Mouse (Mus musculus) embryonic facial prominence, embryonic 12.5 days (tissue): ENCODE results near the gene Itpr2. TPM values are rescaled to one million over a fixed set of nuclear protein-coding genes. Genes with fewer than 3 reads are reported as not detected.
A peak's percentile ranks its signal among the peaks of the same experiment; 100 is the strongest.

Experiments
- ATAC-seq: fragments of 200-750 bp; cut with Nextera tagmentation; 2 replicates; pipeline ENCODE4 v1.8.0; 2017; ENCODE audit not compliant: insufficient number of reproducible peaks, insufficient read depth, low FRiP score, low TSS enrichment
- H3K27ac ChIP-seq: fragments of 300-500 bp; sonication (generic); 2 replicates; pipeline ENCODE4 v1.5.1; 2016; ENCODE audit warnings: mild to moderate bottlenecking
- H3K27me3 ChIP-seq: fragments of 300-500 bp; sonication (generic); 2 replicates; pipeline ENCODE4 v1.6.1; 2016; ENCODE audit warnings: mild to moderate bottlenecking, moderate library complexity
- H3K36me3 ChIP-seq: fragments of 300-500 bp; sonication (generic); 2 replicates; pipeline ENCODE4 v1.6.1; 2016; ENCODE audit warnings: mild to moderate bottlenecking
- H3K4me1 ChIP-seq: fragments of 300-500 bp; sonication (generic); 2 replicates; pipeline ENCODE4 v1.6.1; 2016
- H3K4me2 ChIP-seq: fragments of 300-500 bp; sonication (generic); replicated peaks from 2 replicates; pipeline ENCODE4 v1.6.1; 2016; ENCODE audit warnings: mild to moderate bottlenecking, moderate library complexity
- H3K4me3 ChIP-seq: fragments of 300-500 bp; sonication (generic); 2 replicates; pipeline ENCODE4 v1.5.1; 2016; ENCODE audit warnings: mild to moderate bottlenecking
- H3K9ac ChIP-seq: fragments of 300-500 bp; sonication (generic); 2 replicates; pipeline ENCODE4 v1.6.1; 2016; ENCODE audit warnings: mild to moderate bottlenecking, moderate library complexity
- H3K9me3 ChIP-seq: fragments of 300-500 bp; sonication (generic); 2 replicates; pipeline ENCODE4 v1.6.1; 2016; ENCODE audit warnings: mild to moderate bottlenecking, moderate library complexity
- WGBS: fragments of 180-500 bp; shearing (Covaris S2); methylation state at CpG from one replicate; pipeline ENCODE4 v1.1.7; 2016; 5-methylcytosine and 5-hydroxymethylcytosine counted together
- polyA plus RNA-seq: library from polyadenylated mRNA; unstranded; fragments of >200 nt; fragmentation: Nextera tagmentation; extraction: Ambion mirVana; gene quantifications from 2 replicates; pipeline ENCODE4 v1.2.1, GENCODE M21; 2016

The Itpr2 gene
- polyA plus RNA-seq, 1 experiment from 2014 or later: 5.9 TPM

DNA sequence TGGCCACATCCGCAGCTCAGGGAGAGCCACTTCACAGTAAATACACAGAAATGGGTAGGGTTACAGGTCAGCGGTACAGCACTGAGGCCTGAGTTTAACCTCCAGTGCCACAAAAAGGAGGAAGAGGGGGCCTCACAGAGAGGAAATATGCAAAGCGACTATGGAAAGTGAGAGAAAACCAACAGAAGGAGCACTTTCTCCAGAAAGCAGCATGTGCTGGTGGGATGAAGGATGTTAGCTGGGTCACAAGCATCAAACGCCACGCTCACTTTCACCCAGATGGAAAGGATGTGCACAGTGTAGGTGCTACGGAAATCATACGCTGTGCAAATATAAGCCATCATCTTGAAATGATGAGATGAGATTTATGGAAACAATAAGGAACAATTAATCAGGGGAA lies 28.3 kb upstream of the Itpr2 start:
- no peaks in the 10 kb centered on the region for H3K27me3 ChIP-seq
- 52% methylated on average over 7 of the region's 7 CpGs for WGBS
- H3K4me2 ChIP-seq: no peak overlapping the region
- no peaks in the 10 kb centered on the region for H3K9me3 ChIP-seq
- no peak overlapping the region for H3K9ac ChIP-seq
- H3K4me3 ChIP-seq: no peak overlapping the region
- 0 out of 2 replicates have a peak overlapping the region, but pooled peaks have one; percentile 2 for H3K27ac ChIP-seq
- H3K4me1 ChIP-seq: no peaks in the 10 kb centered on the region
- ATAC-seq: no peak
- no peaks in the 10 kb centered on the region for H3K36me3 ChIP-seq

GRCm38 (mm10) chr6:146527537-146527936 lies 25.5 kb upstream of the Itpr2 start:
- Histone ChIP-seq H3K4me3 (no peak overlapping the region), H3K4me1 (no peaks in the 10 kb centered on the region), H3K36me3 (no peaks in the 10 kb centered on the region), H3K4me2 (no peak overlapping the region), H3K9ac (no peak overlapping the region), H3K9me3 (no peaks in the 10 kb centered on the region), H3K27me3 (no peaks in the 10 kb centered on the region), H3K27ac (no peak overlapping the region)
- WGBS: 93% methylated on average over 2 of the region's 2 CpGs
- ATAC-seq: no peak

GRCm38 (mm10) chr6:146525500-146525899 lies 23.5 kb upstream of the Itpr2 start:
- H3K9ac ChIP-seq: no peak overlapping the region
- H3K4me2 ChIP-seq: no peak overlapping the region
- no peak overlapping the region for H3K4me3 ChIP-seq
- no peaks in the 10 kb centered on the region for H3K27me3 ChIP-seq
- no peak for ATAC-seq
- 78% methylated on average over 2 of the region's 2 CpGs for WGBS
- H3K9me3 ChIP-seq: no peaks in the 10 kb centered on the region
- H3K27ac ChIP-seq: no peak overlapping the region
- no peaks in the 10 kb centered on the region for H3K4me1 ChIP-seq
- H3K36me3 ChIP-seq: no peaks in the 10 kb centered on the region

DNA sequence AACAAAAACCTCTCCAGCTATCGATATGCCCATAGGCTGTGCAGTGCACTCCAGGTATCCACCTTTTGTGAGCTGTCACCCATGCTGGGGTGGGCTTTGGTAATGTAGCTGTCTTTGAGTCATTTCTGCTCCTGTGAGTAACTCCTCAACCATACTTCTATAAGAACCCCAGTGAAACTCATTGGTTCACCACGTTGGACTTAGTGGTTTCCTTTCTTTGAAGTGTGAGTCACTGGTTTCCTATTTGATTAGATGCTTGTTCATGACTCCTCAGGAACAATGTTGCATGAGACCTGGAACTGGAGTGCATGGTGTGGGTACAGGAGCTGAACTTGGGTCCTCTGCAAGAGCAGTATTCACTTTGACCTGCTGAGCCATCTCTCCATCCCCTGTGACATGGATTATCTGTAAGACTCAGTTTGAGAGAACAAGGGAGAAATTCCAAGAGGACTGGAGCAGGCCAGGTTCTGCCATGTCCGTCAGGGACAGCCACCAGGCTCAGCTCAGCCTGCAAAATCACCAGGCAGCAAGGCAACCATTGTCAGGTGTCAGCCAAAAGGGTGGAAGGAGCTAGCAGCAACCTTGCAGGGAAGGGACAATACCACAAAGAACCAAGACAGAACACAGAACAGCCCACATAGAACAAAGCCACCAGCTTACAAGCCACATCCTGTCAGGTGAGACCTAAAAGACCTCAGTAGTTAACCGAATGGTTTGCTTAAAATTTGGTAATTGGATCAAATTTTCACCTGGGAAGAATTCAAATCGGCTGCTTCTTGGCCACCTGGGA lies 19.6 kb upstream of the Itpr2 start:
- no peaks in the 10 kb centered on the region for H3K27me3 ChIP-seq
- ATAC-seq: no peak
- WGBS: 77% methylated on average over 5 of the region's 5 CpGs
- no peaks in the 10 kb centered on the region for H3K4me1 ChIP-seq
- H3K9ac ChIP-seq: no peak overlapping the region
- no peaks in the 10 kb centered on the region for H3K9me3 ChIP-seq
- no peak overlapping the region for H3K27ac ChIP-seq
- H3K4me3 ChIP-seq: no peak overlapping the region
- H3K36me3 ChIP-seq: no peaks in the 10 kb centered on the region
- no peak overlapping the region for H3K4me2 ChIP-seq

DNA sequence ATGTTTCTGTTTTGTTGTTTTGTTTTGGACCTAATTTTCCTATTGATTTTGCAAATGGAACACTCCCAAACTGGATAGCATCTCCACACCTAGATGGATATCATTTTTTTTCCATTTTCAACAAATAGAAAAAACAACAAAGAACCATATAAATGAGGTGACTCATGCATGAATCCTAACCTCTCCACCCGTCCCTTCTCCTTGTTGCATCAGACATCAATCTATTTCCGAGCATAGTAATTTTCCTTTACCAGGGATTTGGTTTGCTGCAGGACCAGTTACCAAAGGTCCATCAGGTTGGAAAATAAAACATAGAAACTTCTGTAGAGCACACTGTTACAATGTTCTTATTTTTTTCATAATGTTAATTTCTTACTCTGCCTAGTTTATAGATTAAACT lies 17.0 kb upstream of the Itpr2 start:
- Histone ChIP-seq H3K9ac (no peak overlapping the region), H3K9me3 (no peaks in the 10 kb centered on the region)

GRCm38 (mm10) chr6:146515936-146516335 lies 13.9 kb upstream of the Itpr2 start:
- no peak for ATAC-seq
- H3K4me2 ChIP-seq: no peak overlapping the region
- H3K4me3 ChIP-seq: no peak overlapping the region
- H3K27me3 ChIP-seq: no peaks in the 10 kb centered on the region
- H3K4me1 ChIP-seq: no peaks in the 10 kb centered on the region
- WGBS: 75% methylated on average over 6 of the region's 6 CpGs
- no peak overlapping the region for H3K27ac ChIP-seq
- no peaks in the 10 kb centered on the region for H3K36me3 ChIP-seq
- H3K9ac ChIP-seq: no peak overlapping the region
- H3K9me3 ChIP-seq: no peaks in the 10 kb centered on the region

More for the DNA sequence above, 17.0 kb upstream of the Itpr2 start:
- no peak overlapping the region for H3K27ac ChIP-seq
- H3K4me3 ChIP-seq: no peak overlapping the region
- ATAC-seq: no peak
- WGBS: 78% methylated on average over 2 of the region's 2 CpGs
- H3K36me3 ChIP-seq: no peaks in the 10 kb centered on the region
- no peaks in the 10 kb centered on the region for H3K27me3 ChIP-seq
- H3K4me1 ChIP-seq: no peaks in the 10 kb centered on the region
- no peak overlapping the region for H3K4me2 ChIP-seq

- H3K27ac ChIP-seq: no peak overlapping the region
- no peak overlapping the region for H3K4me2 ChIP-seq
- no peaks in the 10 kb centered on the region for H3K9me3 ChIP-seq
- no peaks in the 10 kb centered on the region for H3K4me1 ChIP-seq
- H3K9ac ChIP-seq: no peak overlapping the region
- no peaks in the 10 kb centered on the region for H3K27me3 ChIP-seq
- H3K36me3 ChIP-seq: no peaks in the 10 kb centered on the region
- H3K4me3 ChIP-seq: no peak overlapping the region
- ATAC-seq: no peak
- 54% methylated on average over 7 of the region's 7 CpGs for WGBS
Observed at GRCm38 (mm10) chr6:146514531-146514948, 12.5 kb upstream of the Itpr2 start.

- H3K27me3 ChIP-seq: no peaks in the 10 kb centered on the region
- no peaks in the 10 kb centered on the region for H3K4me1 ChIP-seq
- H3K4me3 ChIP-seq: no peak overlapping the region
- H3K36me3 ChIP-seq: no peaks in the 10 kb centered on the region
- H3K9ac ChIP-seq: no peak overlapping the region
- no peak overlapping the region for H3K4me2 ChIP-seq
- no peaks in the 10 kb centered on the region for H3K9me3 ChIP-seq
- H3K27ac ChIP-seq: no peak overlapping the region
- ATAC-seq: no peak
- WGBS: 69% methylated on average over 5 of the region's 5 CpGs
Observed at GRCm38 (mm10) chr6:146513899-146514298, 11.9 kb upstream of the Itpr2 start.

GRCm38 (mm10) chr6:146513384-146513783 lies 11.4 kb upstream of the Itpr2 start:
- H3K27ac ChIP-seq: no peak overlapping the region
- no peak overlapping the region for H3K4me2 ChIP-seq
- no peak for ATAC-seq
- H3K36me3 ChIP-seq: no peaks in the 10 kb centered on the region
- H3K4me1 ChIP-seq: no peaks in the 10 kb centered on the region
- H3K9ac ChIP-seq: no peak overlapping the region
- no peak overlapping the region for H3K4me3 ChIP-seq
- H3K9me3 ChIP-seq: no peaks in the 10 kb centered on the region
- no peaks in the 10 kb centered on the region for H3K27me3 ChIP-seq
- 85% methylated on average over 8 of the region's 8 CpGs for WGBS

GRCm38 (mm10) chr6:146511511-146511910 lies 9.5 kb upstream of the Itpr2 start:
- WGBS: 80% methylated on average over 8 of the region's 8 CpGs
- Histone ChIP-seq H3K9ac (no peak overlapping the region), H3K27me3 (no peaks in the 10 kb centered on the region), H3K4me3 (no peak overlapping the region), H3K9me3 (no peaks in the 10 kb centered on the region), H3K27ac (no peak overlapping the region), H3K36me3 (no peaks in the 10 kb centered on the region), H3K4me2 (no peak overlapping the region), H3K4me1 (no peaks in the 10 kb centered on the region)
- no peak for ATAC-seq

GRCm38 (mm10) chr6:146509891-146510290 lies 7.9 kb upstream of the Itpr2 start:
- no peaks in the 10 kb centered on the region for H3K9me3 ChIP-seq
- no peak for ATAC-seq
- no peak overlapping the region for H3K27ac ChIP-seq
- no peak overlapping the region for H3K4me3 ChIP-seq
- H3K27me3 ChIP-seq: no peaks in the 10 kb centered on the region
- no peak overlapping the region for H3K9ac ChIP-seq
- H3K4me2 ChIP-seq: no peak overlapping the region
- H3K4me1 ChIP-seq: no peaks in the 10 kb centered on the region
- WGBS: 71% methylated on average over 2 of the region's 2 CpGs
- no peaks in the 10 kb centered on the region for H3K36me3 ChIP-seq

- 88% methylated on average over 2 of the region's 2 CpGs for WGBS
- H3K9me3 ChIP-seq: no peaks in the 10 kb centered on the region
- H3K4me1 ChIP-seq: peaks cover 5% of the 10 kb centered on the region; the same call in 1 of the 2 replicates
- no peak for ATAC-seq
- H3K27ac ChIP-seq: no peak overlapping the region
- H3K4me2 ChIP-seq: no peak overlapping the region
- H3K27me3 ChIP-seq: peaks cover 13% of the 10 kb centered on the region; the same call in 1 of the 2 replicates
- H3K36me3 ChIP-seq: no peaks in the 10 kb centered on the region
- no peak overlapping the region for H3K4me3 ChIP-seq
- no peak overlapping the region for H3K9ac ChIP-seq
Observed at GRCm38 (mm10) chr6:146504459-146504858, 2.4 kb upstream of the Itpr2 start.
